Mouse (Mus musculus) heart, adult 11 months (tissue): Measurements from ENCODE around the gene Ugt1a9.
"Not testable (repeated sequence)": the region's sequence is repeated elsewhere in the genome, so short reads cannot be mapped to it uniquely, and the experiment has no call there.

ENCODE experiments used
- DNase-seq: peaks from one replicate; pipeline ENCODE4 v3.0.0; 2022

Gene Ugt1a9

DNA sequence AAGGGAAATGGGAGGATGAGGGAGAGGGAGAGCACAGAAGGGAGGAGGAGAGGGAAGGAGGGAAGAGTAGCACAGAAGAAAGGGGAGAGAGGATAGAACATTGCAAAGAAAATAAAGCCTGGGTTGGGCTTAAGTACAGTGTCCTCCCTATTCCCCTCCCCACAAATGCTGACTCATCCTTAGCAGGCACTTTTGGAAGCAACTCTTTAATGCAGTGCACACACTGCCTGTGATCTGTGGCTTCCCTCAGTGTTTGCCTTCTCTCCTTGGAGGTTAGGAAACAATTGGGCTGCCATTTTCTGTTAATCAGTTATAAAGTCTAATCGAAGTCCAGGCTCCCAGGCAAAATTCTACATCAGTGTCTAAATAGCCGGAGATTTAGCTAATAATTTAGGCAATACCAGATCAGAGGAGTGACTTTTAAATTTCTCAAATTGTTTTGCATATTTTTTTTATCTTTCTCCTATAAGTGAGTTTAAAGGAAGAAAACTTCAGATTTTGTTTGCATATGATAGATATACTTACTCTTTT, 38.5 kb downstream of the Ugt1a9 start:
- peak; percentile 41 for DNase-seq

DNA sequence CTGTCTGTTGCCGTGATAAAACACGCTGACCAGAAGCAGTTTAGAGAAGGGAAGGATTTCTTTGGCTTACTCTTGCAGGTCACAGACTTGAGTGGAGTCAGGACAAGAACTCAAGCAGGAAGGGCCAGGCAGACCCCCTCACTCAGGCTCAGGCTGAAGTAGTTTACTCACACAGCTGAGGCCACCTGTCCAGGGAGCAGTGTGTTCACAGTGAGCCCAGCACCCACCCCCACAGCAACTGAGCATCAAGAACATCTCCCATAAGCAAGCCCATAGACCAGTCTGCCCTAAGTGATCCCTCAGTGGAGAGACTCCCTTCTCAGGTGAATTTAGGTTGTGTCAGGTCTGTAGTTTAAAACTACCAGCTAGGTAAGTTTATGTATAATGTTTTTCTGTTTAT, 39.0 kb downstream of the Ugt1a9 start:
- peak; percentile 43 for DNase-seq

DNA sequence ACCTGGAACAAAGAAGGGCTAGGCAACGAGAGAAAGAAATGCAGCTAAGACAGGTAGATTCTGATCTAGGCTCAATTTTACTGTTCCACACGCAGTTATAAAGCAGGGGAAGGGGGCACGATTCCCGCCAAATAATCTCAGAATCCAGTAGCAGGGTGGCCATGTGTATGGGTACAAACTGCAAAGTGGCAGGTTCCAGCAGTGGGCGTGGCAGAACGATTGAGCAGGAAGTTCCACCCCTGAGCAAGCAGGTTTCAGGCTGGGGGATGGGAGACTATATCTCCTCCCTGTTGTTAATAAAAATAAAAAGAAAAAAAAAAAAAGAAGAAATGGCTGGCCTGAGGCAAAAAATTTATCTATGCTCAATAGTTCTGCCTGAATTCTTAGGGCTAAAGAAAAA, 42.2 kb downstream of the Ugt1a9 start:
- not testable (repeated sequence) for DNase-seq

DNA sequence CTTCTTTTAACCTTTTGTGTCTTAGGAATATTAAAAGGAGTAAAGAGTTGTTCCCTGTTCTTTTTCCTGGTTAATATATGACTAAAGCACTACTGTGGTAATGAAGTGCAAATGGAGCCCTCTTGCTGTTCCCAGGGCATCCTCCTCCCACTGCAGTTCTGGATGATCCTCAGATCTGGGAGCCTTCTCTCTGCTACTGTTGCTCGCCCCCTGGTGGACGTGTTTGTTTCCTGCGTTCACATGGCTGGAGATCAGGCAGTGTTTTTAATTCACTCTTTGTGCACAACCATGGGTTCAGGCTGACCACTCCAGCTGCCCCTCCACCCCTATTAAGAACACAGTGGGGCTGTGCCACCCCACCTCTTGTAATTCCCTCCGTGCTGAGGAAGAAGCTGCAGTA, 50.0 kb downstream of the Ugt1a9 start:
- DNase-seq: not testable (repeated sequence)

DNA sequence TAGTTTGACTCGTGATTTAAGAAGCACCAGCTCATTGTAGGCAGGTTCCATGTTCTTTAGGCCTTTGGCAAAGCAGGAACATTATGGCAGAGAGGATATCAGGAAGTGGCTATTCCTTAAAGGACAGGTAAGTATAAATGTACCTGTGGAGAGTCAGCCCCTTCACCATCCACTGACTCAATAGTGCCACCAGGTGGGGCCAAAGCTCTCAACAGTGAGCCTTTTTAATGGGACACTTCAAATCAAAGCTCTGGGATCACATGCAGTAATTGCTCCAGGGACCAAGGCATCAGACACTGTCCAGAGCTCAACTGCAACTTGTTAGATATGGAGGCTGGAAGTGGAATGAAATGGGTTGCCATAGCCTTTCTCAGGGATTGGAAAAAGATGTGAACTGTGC, 50.9 kb downstream of the Ugt1a9 start:
- peak; percentile 55 for DNase-seq

DNA sequence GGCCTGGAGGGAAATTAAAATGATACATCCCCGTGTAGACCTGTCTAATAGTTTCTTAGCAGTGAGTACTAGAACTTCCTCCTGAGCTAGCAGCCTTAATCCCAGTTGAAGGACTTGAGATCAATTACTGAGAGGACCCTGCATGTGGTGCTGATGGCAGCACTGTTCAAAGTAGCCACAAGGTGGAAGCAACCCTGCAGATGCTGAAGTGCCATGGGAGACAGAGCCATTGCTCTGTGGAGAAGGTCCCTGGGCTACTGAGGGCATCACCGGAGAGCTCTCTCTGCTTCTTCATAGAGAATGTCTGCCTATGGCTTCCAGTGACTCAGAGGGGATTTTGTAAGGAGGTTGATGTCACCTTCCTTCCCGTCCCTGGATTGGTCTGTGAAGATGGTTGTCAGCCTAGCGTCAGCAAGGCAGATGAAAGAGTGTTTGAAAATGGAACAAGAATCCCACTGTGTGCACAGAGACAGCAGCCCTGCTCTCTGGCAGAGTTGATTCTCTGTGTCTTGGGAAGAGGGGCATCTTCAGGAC, 55.3 kb downstream of the Ugt1a9 start:
- not testable (repeated sequence) for DNase-seq

DNA sequence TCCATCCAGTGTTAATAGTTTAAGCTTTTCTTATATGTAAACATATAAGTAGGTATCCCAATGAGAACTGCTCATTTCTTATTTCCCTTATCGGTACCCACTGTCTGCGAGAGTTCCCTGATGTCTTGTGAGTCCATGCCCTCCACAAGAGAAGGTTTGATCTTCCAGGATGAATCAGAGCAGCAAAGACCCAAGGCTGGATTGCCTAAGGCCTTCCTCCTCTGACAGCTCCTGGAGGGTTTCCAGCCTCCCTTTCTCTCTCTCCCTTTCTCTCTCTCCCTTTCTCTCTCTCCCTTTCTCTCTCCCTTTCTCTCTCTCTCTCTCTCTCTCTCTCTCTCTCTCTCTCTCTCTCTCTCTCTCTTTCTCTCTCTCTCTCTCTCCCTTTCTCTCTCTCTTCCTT, 58.5 kb downstream of the Ugt1a9 start:
- not testable (repeated sequence) for DNase-seq

DNA sequence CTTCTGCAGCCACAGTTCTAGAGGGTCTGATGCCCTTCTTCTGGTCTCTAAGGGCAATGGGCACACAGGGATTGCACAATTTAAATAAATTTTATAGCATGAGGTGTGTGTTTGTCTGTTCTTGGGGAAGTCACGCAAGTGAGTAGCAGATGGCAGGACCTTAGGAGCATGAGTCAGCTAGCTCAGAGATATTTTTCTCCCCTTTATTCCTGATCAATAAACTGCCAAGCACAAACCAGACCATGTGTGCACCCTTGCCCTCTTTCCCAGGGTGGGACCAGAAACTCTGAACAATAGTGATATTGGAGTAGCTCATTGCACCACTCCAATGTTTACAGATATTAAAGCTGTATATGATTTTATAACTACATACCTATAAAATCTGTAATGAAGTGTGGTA, 59.6 kb downstream of the Ugt1a9 start:
- not testable (repeated sequence) for DNase-seq

DNA sequence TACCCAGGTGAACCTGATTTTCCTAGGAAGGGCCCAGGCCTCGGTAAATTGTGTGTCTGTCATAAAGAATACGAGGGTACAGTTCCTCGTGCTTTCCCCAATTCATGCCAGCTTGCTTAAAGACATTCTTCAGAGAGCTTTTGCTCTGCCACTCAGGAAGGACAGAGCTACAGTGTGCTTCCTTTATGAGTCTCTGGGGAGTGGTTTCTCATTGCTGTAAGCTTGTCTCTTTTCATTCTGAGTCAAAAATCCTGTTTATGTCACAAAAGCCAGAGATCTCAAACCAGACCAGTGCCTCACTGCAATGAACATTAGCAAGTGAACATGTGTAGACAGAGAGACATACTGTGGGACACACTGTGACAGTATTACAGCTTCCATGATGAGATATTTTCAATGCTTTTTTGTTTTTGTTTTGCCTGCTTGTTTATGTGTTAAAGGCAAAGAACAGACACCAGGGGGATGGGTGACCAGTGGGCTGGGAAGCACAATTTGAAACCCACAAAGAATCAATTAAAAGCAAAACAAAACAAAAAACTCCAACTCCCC, 63.4 kb downstream of the Ugt1a9 start:
- no peak for DNase-seq

DNA sequence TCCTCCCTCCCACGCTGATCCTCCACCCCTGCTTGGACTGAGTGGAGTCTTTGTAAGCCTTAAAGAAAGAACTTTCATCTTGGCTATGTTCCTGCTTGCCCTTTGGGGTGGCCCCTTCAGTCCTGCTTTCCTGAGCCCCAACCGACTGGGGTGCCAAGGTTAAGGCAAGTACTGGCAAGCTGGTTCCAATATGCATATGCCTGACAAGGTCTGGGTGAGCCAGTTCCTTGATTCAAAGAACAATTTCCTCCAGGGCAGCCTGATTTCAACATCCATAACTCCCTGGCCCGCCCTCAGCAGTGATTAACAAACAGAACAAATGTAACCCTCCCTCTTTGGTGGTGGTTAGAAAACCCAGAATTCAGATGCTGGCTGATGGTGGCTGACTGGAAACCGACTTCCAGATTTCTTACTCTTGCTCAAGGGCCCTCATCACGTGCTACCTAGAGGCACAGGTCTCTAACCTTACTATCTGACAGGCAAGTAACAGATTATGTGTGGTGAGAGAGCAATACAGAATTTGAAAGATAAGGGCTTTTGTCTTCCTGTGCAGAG, 63.9 kb downstream of the Ugt1a9 start, which contains the start of gene Ugt1a6a:
Gene Ugt1a6a (plus strand): TSS at position 353 of the 555 bp plus-strand sequence.
- peak; percentile 96 for DNase-seq

DNA sequence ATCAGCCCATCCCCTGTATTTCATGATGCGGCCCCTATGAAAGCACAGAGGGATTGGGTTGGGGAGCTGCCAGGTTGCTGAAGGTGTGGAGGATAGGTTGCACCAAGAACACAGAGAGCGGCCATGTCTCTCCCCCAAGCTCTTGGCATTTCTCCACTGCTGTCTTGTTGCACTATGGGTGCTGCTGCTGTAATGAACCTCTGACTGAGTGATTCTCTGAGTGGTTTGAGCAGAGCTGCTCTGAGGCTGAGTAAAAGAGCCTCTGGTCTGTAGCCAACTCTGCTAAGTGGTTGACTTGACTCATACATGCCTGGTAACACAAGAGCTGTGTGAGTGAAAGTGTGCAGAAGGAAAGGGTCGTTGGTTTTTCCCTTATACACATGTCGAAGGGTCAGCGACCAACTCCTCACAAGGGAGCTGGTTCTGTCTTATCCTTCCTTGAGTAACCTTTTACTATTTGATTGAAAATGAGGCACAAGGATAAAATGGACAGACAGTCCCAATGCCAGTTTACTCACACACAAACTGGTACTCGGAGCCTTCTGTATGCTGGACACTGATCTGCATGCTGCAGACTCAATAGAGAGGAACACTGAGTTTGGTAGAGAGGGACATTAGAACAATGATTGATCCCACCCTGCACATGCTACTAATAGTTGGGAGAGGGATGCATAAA, 64.8 kb downstream of the Ugt1a9 start:
- DNase-seq: not testable (repeated sequence)

DNA sequence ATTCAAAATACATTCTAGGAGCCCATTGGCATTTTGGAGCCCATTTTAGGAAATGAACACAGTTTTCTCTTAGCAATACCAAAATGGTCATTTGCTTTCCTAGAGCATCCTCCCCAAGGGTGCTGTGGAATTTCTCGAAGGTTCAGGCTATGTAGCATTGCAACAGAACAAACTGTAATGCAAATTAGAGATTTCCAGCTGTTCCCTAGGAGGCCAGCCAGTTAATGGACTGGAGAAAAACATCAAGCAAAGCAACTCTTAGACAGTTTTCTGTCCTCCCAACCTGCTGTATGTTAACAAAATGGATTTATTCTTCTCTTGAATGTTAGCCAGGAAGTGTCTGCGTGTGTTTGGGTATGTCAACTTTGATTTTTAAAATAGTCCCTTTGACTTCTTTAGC, 66.0 kb downstream of the Ugt1a9 start:
- DNase-seq: no peak

DNA sequence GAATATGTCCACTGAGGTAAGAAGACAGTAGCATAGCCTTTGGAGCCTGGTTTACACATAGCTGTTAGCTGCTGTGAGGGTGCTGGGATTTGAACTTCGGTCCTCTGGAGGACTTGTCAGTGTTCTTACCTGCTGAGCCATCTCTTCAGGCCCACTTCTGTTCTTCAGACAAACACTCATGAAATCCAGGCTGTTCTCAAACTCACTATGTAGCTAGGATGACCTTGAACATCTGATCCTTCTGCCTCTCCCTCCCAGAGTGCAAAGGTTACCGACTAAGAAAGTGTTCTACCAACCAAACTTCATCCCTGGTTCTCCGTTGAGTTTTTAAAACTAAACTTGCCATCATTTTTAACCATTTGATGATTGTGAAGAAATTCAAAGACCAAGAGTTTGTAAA, 66.7 kb downstream of the Ugt1a9 start:
- DNase-seq: no peak

DNA sequence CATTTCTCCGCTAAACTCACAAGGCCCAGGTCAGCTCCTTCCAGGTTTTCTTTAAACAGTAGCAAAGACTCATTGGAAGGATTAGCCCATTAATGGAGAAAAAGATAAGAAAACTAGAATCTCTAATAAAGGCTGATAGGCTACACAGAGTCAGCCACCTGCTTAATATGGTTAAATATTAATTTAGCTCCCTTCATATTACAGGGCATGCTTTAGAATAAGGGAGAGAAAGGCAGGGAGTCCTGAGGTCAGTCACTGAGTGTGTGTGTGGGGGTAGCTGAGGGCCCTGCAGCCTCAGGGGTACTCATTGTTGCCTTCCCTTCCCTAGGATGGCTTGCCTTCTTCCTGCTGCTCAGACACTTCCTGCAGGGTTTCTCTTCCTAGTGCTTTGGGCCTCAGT, 67.5 kb downstream of the Ugt1a9 start:
- DNase-seq: no peak

DNA sequence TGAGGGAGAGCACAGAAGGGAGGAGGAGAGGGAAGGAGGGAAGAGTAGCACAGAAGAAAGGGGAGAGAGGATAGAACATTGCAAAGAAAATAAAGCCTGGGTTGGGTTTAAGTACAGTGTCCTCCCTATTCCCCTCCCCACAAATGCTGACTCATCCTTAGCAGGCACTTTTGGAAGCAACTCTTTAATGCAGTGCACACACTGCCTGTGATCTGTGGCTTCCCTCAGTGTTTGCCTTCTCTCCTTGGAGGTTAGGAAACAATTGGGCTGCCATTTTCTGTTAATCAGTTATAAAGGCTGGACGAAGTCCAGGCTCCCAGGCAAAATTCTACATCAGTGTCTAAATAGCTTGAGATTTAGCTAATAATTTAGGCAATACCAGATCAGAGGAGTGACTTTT, 69.9 kb downstream of the Ugt1a9 start:
- DNase-seq: not testable (repeated sequence)

DNA sequence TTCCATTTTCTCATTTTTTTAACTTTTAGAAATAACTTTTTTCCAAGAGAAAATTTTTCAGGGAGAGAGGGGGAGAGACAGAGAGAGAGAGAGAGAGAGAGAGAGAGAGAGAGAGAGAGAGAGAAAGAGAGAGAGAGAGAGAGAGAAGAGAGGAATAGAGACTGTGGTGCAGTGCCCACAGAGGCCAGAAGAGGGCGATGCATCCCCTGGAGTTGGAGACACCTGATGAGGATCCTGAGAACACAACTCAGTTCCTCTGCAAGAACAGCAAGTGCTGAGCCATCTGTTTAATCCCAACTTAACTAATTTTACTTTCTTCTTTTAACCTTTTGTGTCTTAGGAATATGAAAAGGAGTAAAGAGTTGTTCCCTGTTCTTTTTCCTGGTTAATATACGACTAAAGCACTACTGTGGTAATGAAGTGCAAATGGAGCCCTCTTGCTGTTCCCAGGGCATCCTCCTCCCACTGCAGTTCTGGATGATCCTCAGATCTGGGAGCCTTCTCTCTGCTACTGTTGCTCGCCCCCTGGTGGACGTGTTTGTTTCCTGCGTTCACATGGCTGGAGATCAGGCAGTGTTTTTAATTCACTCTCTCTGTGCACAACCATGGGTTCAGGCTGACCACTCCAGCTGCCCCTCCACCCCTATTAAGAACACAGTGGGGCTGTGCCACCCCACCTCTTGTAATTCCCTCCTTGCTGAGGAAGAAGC, 73.5 kb downstream of the Ugt1a9 start:
- DNase-seq: peak; percentile 89

DNA sequence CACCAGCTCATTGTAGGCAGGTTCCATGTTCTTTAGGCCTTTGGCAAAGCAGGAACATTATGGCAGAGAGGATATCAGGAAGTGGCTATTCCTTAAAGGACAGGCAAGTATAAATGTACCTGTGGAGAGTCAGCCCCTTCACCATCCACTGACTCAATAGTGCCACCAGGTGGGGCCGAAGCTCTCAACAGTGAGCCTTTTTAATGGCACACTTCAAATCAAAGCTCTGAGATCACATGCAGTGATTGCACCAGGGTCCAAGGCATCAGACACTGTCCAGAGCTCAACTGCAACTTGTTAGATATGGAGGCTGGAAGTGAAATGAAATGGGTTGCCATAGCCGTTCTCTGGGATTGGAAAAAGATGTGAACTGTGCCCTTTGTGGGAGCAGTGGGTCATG, 74.7 kb downstream of the Ugt1a9 start:
- DNase-seq: not testable (repeated sequence)

DNA sequence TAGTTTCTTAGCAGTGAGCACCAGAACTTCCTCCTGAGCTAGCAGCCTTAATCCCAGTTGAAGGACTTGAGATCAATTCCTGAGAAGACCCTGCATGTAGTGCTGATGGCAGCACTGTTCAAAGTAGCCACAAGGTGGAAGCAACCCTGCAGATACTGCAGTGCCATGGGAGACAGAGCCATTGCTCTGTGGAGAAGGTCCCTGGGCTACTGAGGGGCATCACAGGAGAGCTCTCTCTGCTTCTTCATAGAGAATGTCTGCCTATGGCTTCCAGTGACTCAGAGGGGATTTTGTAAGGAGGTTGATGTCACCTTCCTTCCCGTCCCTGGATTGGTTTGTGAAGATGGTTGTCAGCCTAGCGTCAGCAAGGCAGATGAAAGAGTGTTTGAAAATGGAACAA, 79.5 kb downstream of the Ugt1a9 start:
- DNase-seq: not testable (repeated sequence)

DNA sequence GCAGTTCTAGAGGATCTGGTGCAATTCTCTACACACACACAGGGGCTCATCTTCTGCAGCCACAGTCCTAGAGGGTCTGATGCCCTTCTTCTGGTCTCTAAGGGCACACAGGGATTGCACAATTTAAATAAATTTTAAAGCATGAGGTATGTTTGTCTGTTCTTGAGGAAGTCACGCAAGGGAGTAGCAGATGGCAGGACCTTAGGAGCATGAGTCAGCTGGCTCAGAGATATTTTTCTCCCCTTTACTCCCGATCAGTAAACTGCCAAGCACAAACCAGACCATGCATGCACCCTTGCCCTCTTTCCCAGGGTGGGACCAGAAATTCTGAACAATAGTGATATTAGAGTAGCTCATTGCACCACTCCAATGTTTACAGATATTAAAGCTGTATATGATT, 87.8 kb downstream of the Ugt1a9 start:
- DNase-seq: no peak

DNA sequence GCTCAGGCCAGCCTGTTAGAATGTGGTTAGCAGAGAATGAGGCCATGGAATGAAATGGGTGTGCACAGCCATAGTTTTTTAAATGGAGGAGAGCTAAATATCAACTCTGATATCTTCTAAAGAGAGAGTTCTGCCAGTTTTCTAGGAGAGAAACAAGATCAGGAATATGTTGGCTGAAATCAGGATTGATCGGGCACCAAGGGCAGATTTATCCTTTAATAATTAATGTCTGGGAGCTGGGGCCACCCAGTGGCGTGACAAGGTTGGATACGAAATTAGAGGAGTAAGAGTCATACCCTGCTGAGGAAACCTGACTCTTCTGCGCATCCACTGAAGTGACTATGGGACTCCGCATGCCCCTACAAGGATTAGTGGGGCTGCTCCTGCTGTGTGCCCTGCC, 95.1 kb downstream of the Ugt1a9 start, which contains the start of gene Ugt1a5:
Gene Ugt1a5 (plus strand): TSS at position 302 of the 400 bp plus-strand sequence.
- no peak for DNase-seq

DNA sequence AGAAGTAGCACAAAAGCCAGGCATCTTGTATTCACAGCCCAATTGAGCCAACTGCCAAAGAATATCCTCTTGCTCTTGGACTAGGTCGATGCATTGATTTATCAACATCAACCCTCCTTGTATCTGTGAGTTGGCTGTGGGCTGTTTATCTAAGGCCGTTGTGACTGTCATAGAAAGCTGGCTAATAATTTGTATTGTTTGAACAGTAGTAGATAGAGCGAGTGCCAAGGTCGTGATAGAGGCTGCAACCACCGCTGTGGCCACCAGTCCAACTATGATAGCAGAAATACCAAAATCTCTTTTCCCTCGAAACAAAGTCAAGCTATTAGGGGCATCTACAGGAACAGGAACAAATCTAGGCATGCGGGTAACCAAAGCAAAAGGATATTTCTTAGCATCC, 101.6 kb downstream of the Ugt1a9 start:
- not testable (repeated sequence) for DNase-seq

DNA sequence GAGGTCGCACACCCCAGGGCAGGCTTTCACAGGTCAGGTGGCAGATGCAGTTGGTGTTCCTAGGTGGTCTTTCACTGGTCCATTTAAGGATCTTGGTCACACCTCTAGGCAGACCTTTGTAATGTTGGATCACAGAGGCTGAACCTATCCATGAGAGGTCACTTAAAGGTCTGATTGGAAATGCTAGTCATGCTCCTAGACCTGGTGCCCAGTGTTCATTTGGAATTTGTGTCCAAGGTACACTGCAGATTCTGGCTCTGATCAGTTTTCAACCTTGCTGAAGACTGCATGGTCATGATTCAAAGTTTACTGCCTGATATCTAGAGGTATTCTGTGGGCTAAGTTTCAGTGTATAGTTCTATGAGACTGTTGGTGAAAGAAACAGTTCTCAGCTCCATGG, 109.1 kb downstream of the Ugt1a9 start:
- DNase-seq: peak; percentile 41

DNA sequence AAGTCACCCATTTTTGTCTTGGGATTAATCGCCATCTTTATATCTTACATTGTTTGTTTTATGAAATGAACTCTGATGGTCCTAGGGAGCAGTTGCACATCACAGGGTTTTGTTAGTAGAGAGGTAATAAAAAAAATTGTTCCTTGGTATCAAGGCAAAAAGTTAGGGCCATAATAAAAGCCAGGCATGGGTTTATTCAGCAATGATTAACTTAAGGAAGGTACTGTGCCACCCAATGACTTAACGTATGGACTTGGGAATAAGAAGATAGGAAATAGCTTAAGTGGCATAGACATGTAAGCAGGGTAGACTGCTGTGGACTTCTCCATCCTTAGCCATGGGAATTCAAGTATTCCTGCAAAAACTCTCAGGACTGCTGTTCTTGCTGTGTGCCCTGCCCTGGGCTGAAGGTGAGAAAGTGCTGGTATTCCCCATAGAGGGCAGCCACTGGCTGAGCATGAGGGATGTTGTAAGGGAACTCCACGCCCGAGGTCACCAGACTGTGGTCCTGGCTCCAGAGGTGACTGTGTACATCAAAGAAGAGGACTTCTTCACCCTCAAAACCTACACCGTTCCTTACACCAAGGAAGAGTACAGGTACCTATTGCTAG, 115.8 kb downstream of the Ugt1a9 start:
- DNase-seq: peak; percentile 55
